Mouse (Mus musculus) cortical plate, adult 2 months (tissue): ENCODE measurements at regions not wholly inside any gene's neighbourhood (a gene's known extent, or its start where the extent isn't known, plus 50 kb on each side); places are given as distances from the start of the nearest gene placed in this dataset.

ENCODE experiments used
- H3K27ac ChIP-seq: fragments of 200-500 bp; 2 replicates; pipeline ENCODE4 v1.5.1; 2012; ENCODE audit warnings: low read length, control low read depth, inconsistent platforms; ENCODE audit not compliant: insufficient read depth
- H3K4me1 ChIP-seq: fragments of 200-500 bp; 2 replicates; pipeline ENCODE4 v1.6.1; 2011; ENCODE audit warnings: low read length; ENCODE audit not compliant: control insufficient read depth, insufficient read depth
- H3K4me3 ChIP-seq: fragments of 200-500 bp; 2 replicates; pipeline ENCODE4 v1.5.1; 2011; ENCODE audit warnings: mild to moderate bottlenecking, low read length, control low read depth; ENCODE audit not compliant: insufficient read depth
- CTCF ChIP-seq: fragments of 200-500 bp; IDR thresholded peaks from 2 replicates; pipeline ENCODE4 v1.5.1; 2011; ENCODE audit warnings: mild to moderate bottlenecking, control low read depth, low read length; ENCODE audit not compliant: insufficient read depth; ENCODE audit errors: extremely low read depth
- POLR2A ChIP-seq: fragments of 200-500 bp; IDR thresholded peaks from 2 replicates; pipeline ENCODE4 v1.6.1; 2011; ENCODE audit warnings: mild to moderate bottlenecking, low read length, control low read depth; ENCODE audit not compliant: insufficient read depth; ENCODE audit errors: extremely low read depth

DNA sequence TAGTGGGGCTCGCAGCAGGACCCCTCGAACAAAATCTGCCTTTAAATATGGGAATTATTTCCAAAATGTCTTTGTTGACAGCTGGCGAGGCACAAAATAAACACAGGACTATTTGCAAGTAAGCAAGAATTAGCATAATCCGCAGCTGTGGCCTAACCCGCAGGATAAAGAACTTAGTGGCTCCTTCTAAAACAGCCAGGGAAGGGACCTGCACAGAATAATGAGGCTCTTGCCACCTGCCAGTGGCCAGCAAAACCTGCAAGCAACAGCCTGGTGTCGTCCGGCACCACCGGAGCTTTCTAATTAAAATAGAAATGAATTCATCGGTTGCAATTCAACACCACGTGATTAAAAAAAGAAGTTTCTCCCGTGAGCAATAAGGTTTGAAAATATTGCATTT is 389.4 kb downstream of the Tmem132b start:
- Histone ChIP-seq H3K4me3 (no peak overlapping the region), H3K27ac (no peak overlapping the region), H3K4me1 (no peaks in the 10 kb centered on the region)
- TF ChIP-seq CTCF (no peak), POLR2A (no peak)

DNA sequence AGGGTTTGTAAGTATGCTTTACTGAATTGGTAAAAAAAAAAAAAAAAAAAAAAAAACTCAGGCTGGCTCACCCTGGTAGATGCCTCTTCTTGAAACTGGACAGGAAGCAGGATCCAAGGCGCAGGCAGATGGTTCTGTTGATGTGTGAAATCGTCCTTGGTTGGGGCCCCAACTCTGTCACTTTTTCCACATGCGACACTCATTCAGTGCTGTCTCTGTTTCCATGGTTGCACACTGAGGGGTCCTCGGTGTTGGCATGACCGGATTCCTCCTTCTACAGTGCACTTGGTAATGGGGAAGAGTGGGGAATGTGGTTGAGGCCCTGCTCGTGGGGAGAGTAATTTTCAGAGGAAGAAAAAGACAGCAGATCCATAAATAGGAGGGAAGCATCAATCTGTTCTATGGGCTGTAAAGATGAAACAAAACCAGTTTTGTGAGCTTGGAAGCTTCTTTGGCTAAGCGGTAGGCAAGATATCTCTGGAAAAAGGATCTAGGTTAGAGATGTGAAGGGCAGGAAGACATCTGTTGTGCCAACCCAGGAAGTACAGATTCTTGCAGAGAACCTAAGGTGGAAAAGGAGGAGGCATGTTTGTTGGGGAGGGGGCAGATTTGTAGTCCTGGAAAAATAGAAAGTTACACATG is 394.4 kb downstream of the Tmem132b start:
- Histone ChIP-seq H3K4me1 (peaks cover 6% of the 10 kb centered on the region; the same call in 1 of the 2 replicates), H3K4me3 (no peak overlapping the region), H3K27ac (peak overlapping the region; percentile 68; the same call in 1 of the 2 replicates)
- TF ChIP-seq CTCF = no peak

GRCm38 (mm10) chr5:125931502-125931901 is 399.9 kb downstream of the Tmem132b start:
- TF ChIP-seq POLR2A (no peak), CTCF (no peak)
- H3K4me1 ChIP-seq = peaks cover 7% of the 10 kb centered on the region; the same call in 1 of the 2 replicates
- H3K4me3 ChIP-seq = no peak overlapping the region
- peak overlapping the region; percentile 31; the same call in 1 of the 2 replicates for H3K27ac ChIP-seq

- no peak overlapping the region for H3K4me3 ChIP-seq
- TF ChIP-seq CTCF (no peak), POLR2A (no peak)
- no peak overlapping the region for H3K27ac ChIP-seq
- no peaks in the 10 kb centered on the region; the same call in 1 of the 2 replicates for H3K4me1 ChIP-seq
Measured at GRCm38 (mm10) chr5:125939416-125939815, 407.8 kb downstream of the Tmem132b start.

- no peak overlapping the region for H3K27ac ChIP-seq
- TF ChIP-seq POLR2A (no peak), CTCF (no peak)
Measured at GRCm38 (mm10) chr5:125946729-125947128, 415.2 kb downstream of the Tmem132b start.

DNA sequence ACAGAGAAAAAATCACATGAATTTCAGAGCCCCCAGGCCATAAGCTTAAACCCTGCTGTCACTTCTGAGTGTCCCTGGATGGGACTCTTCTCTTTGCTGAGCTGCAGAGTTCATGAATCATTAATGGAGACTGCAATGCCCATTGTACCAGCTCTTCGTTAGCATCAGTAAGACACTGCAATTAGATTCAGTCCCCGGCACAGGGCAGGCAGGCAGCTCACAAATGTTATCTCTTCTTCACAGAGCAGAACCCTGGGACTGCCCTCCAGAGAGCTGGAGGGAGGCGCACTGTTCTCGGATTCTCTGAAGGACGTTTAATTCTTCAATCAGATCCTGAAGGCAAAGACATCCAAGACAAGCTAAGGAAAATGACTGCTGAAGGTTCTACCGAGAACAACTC is 420.1 kb downstream of the Tmem132b start:
- Histone ChIP-seq H3K27ac (no peak overlapping the region), H3K4me1 (no peaks in the 10 kb centered on the region), H3K4me3 (no peak overlapping the region)
- TF ChIP-seq CTCF (no peak), POLR2A (no peak)

More at GRCm38 (mm10) chr5:125946729-125947128, 415.2 kb downstream of the Tmem132b start:
- H3K4me1 ChIP-seq = no peaks in the 10 kb centered on the region
- no peak overlapping the region for H3K4me3 ChIP-seq

- Histone ChIP-seq H3K27ac (no peak overlapping the region), H3K4me1 (no peaks in the 10 kb centered on the region), H3K4me3 (no peak overlapping the region)
- TF ChIP-seq POLR2A (no peak), CTCF (peak; percentile 38)
Measured at GRCm38 (mm10) chr5:125964039-125964438, 432.5 kb downstream of the Tmem132b start.

- no peak overlapping the region for H3K4me3 ChIP-seq
- TF ChIP-seq CTCF (no peak), POLR2A (no peak)
- H3K4me1 ChIP-seq = no peaks in the 10 kb centered on the region
- H3K27ac ChIP-seq = no peak overlapping the region
Measured at GRCm38 (mm10) chr5:125968151-125968550, 436.6 kb downstream of the Tmem132b start.

DNA sequence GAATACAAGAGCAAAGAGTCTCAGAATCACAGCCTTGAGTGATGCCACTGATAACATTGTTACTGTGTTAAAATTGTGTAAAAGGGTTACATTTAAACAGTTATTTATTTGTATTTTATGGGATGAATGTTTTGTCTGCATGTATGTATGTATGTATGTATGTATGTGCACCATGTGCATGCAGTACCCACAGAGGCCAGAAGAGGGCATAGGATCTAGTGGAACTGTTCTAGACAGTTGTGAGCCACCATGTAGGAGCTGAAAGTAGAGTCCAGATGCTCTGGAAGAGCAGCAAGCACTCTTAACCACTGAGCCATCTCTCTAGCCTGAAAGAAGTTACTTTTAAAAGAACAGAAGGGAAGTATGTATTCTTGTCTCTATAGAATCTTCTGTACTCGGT is 442.5 kb downstream of the Tmem132b start:
- Histone ChIP-seq H3K27ac (no peak overlapping the region), H3K4me1 (no peaks in the 10 kb centered on the region), H3K4me3 (no peak overlapping the region)
- TF ChIP-seq CTCF = no peak
- TF ChIP-seq POLR2A = no peak

DNA sequence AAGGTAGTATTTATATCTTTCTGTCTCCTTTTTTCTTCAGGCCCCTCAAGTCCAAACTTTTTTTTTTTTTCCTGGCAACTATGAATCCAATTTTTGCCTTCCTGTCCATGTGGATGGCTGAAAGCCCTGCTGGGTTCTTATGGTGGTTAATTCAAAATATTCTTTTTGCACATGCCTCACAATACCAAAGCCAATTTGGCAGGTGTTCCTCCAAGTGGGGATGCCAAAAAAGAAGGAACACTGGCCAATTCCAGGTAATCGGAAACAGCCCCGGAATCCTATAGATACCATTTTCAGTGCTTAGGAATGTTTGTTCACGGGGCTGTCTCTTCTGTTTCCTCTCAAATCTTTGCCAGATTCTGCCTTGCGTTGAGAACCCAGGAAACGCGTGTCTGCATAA is 448.2 kb downstream of the Tmem132b start:
- no peaks in the 10 kb centered on the region for H3K4me1 ChIP-seq
- H3K4me3 ChIP-seq = no peak overlapping the region
- H3K27ac ChIP-seq = no peak overlapping the region
- TF ChIP-seq CTCF (no peak), POLR2A (no peak)
